Mouse (Mus musculus): ENCODE measurements around the gene Megf8.

The Megf8 gene

DNA sequence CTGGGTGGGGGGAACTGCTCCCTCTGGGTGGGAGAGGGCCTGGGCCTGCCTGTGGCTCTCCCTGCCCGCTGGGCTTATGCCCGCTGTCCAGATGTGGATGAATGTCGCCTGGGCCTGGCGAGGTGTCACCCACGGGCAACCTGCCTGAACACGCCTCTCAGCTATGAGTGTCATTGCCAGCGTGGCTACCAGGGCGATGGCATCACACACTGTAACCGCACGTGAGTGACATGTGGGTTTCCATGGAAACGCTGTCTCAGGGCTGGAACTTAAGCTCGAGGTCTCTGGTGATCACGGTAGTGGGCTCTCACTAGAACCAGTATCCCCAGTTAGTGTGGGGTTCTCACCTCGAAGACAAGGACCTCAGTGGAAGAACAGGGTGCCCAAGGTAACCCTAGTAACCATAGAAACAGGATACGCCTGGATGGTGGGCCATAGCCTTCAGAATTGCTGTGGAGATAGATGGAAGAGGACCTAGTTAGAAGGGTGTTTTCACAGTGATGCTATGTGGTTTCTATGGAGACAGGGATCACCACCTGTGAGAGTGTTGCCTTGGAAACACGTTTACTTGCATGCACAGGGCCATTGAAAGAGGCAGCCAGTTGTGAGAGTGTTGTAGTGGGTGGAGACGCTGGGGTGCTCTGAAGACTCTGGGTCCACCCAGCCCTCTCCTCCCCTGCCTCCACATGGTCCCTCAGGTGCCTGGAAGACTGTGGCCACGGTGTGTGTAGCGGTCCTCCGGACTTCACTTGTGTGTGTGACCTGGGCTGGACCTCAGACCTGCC lies 24.2 kb downstream of the Megf8 start:
- DNase-seq, result no peak

DNA sequence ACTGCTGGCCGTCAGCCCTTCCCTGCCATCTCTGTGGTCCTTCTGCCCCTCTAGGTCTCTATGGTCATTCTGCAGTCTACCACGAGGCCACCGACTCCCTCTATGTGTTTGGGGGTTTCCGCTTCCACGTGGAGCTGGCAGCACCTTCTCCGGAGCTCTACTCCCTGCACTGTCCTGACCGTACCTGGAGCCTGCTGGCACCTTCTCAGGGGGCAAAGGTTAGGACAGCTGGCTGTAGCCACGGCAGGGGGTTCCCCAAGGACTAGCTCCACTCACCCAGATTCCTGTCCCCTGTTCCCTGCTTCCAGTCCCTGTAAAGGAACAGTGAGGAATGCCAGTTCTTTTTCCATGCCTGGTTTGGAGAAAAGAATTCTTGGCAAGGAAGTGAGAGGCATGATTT lies 31.9 kb downstream of the Megf8 start:
- DNase-seq, result no peak

DNA sequence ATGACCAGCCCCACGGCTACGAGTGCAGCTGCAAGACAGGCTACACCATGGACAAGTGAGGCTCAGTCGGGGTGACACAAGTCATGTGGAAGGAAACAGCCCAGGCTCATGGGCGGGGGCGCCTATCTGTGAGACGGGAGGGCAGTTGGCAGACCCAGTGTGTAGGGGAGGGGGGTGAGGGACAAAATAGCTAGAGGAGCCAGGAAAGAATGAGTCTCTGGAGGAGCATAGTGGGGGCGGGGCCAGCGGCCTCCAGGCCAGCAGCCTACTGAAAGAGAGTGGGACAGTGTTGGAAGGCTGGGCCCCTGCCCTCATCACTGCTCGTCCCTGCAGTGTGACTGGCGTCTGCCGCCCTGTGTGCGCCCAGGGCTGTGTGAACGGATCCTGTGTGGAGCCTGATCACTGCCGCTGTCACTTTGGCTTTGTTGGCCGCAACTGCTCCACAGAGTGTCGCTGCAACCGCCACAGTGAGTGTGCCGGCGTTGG lies 41.8 kb downstream of the Megf8 start:
- peak; percentile 63 to 70 for DNase-seq

DNA sequence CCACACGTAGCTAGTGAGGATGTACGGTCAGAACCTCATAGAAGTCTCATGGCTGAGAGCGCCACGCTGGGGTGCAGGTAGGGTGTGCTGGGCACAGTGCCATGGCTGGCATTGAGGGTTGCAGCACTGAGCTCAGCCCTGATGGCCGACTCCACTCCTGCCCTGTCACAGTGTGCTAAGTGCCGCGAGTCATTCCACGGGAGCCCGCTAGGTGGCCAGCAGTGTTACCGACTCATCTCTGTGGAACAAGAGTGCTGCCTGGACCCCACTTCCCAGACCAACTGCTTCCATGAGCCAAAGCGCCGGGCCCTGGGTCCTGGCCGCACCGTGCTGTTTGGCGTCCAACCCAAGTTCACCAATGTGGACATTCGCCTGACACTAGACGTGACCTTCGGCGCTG lies 46.2 kb downstream of the Megf8 start:
- DNase-seq, result peak; percentile 70 to 75

DNA sequence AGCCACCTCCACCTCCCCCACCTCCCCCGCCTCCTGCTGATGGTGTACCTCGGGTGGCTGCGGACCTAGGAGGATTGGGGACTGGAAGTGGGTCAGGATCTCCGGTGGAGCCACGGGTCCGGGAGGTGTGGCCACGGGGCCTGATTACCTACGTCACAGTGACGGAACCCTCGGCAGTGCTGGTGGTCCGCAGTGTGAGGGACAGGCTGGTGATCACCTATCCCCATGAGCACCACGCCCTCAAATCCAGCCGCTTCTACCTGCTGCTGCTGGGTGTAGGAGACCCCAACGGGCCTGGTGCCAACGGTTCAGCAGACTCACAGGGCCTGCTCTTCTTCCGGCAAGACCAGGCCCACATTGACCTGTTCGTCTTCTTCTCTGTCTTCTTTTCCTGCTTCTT lies 46.7 kb downstream of the Megf8 start:
- DNase-seq, result no peak

DNA sequence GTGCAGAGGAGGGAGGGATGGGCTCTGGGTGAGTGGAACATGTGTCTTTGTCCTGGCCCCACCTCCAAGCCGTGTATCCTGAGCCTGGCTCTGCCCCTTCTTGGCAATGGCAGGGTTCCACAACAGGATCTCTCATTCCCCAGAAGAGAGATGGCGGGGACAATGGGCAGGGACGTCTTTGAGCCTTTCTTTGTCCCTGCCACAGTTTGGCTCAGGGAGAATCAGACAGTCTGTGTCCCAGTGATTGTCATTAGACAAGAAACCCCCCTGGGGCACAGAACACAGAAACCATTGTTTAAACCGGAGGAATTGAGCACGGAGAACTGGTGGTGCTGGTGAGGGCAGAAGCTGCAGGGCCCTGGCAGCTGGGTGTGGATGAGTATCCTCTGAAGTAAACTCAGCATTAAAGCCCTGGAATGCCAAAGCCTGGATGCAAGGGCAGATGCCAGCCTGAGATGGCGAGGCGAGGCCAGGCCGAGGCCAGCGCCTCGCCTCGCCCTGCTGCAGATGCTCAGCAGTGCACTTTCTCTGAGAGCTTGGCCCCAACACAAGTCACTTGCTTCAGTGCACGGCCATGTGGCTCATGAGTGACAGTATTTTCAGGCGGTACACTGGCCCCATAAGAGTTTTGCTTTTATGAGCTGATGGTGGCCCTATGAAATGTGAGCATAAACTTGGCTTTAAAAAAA lies 49.1 kb downstream of the Megf8 start:
- DNase-seq, result peak in 1 of 2 experiments; percentile 50

DNA sequence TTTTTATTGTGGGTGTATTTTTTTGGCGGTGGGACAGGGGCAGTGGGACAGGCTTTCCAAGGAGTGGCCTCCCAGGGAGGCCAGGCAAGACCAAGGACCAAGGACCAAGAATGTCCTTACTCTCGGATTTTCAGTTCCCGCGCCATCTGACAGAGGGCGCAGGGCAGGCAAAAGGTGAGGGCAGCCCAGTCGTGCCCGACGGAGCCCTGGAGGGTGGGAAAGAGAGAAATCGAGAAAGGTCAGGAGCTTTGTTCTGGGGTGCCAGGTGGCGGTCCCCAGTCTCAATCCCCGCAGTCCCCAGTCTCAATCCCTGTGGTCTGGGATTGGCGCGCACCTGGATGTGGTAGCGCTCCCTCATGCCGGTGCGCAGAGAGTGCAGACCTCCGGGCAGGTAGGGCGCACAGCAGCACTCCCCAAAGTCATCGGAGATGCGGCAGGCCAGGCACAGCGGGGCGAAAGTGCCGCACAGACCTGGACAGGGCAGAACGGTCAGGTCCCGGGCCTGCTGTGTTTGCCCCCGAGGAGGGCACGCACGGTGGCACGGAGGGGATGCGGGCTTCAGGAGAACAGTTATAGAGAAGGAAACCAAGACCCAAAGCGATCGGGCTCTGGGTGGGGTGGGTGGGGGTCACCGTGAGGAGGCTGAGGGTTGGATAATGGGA lies 50.8 kb downstream of the Megf8 start:
- peak; percentile 78 to 81 for DNase-seq

DNA sequence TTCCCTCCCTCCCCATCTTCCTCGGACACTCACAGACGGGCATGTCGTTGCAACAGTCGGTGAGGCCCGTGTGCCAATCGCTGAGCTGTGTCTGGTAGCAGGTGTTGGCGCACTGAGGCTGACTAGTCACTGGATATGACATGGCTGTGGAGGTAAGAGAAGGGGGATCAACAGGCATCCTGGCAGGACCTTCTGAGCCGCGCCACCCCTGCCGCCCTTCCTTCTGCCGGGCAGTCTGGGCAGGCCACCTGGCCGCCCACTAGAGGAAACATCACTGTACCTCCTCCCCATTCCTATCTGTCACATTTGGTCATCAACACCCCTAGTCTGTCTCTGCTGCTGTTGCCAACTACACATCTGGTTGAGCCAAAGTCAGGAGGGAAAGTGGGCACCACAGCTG lies 51.4 kb downstream of the Megf8 start:
- peak; percentile 85 to 88 for DNase-seq

DNA sequence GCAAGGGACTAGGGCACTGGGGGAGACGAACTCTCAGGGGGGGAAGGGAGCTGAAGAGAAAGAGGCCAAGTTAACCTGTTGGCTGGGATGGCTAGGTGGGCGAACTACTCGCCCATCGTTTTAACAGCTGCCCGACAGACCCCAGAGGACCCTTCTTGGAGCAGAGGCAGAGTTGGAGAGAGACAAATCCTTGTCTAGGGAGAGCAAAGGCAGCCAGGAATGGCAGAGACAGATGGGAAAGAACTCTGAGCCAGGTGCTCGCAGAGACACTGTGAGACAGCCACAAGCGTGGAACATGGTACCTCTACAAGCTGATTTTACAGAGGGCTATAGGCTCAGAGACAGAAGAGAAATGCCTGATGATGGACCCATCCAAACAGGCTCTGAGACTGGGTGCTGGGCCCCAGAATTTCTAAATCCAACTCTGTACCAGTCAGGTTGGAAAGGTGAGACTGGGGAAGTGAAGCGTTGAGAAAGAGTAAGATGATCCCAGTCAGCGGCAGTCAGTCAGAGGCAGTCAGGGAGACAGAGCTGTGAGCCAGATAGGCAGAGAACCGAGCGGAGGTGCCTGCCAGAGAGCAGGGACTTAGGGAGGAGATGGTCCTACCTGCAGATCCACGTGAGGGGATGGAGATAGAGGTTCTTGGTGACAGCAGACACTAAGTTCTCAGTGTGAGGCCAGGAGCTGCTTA lies 52.2 kb downstream of the Megf8 start, which contains the start of gene Cnfn:
Cnfn (minus strand) TSS at position 667 of the 692 bp plus-strand sequence.
- peak; percentile 81 for DNase-seq

DNA sequence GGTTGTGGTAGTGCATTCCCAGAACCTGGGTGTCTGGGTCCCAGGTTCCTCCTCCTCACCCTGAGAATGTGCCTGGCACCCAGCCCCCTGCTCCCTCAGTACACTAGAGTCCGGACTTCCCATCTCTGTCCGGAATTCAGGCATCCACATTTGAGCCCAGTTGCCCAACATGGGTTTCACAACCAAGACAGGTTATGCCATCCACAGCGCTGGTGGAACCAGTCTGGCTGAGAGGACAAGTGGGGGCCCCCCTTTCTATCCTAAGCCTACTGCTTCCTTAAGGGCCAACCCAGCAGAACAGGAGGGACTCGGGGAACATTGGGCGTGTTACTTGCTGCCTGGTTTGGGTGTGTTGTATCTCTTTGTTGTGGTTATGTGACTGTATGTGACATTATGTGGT lies 55.5 kb downstream of the Megf8 start:
- DNase-seq, result no peak

DNA sequence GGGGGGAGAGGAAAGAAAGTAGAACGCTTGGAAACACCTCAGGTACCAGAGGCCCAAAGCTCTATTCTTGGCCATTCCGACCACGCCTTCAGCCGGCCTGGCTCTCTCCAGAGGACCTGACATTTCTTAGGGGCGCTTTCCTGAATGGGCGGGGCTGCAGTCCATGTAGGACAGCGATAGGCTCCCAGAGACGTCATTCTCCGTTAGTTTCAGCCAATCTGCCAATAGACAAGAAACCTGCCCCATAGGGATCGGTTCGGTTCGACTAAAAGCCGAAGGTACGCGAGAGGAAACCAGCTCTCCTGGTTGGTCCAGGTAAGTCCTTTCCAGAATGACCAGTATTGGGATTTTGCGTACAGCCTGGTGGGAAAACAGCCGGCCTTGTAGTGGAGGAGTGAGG lies 59.6 kb downstream of the Megf8 start:
- DNase-seq, result peak; percentile 92

DNA sequence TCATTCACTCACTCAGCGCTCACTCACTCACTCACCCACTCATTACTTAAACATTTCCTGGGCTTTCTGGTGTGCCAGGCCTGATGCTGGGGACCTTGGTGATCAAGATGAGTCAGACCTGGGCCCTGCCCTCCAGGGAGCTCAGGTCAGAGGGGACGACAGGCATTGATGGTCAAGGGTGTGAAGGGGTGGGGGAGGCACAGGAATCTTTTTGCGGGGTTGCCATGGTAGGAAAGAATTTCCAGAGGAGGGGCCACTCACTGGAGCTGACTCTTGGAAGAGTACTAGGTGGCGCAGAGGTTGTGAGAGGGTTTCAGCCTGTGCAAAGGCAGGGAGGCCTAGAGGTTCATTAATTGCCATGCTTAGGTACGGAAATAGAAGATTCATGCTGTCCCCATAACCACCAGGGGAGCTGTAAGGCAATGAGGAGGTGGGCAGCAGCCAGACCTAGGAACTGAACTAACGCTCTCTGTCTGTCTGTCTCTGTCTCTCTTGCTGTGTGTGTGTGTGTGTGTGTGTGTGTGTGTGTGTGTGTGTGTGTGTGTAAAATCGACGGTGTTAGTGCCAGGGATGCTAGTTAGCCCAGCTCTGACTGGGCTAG lies 60.2 kb downstream of the Megf8 start:
- no peak for DNase-seq

DNA sequence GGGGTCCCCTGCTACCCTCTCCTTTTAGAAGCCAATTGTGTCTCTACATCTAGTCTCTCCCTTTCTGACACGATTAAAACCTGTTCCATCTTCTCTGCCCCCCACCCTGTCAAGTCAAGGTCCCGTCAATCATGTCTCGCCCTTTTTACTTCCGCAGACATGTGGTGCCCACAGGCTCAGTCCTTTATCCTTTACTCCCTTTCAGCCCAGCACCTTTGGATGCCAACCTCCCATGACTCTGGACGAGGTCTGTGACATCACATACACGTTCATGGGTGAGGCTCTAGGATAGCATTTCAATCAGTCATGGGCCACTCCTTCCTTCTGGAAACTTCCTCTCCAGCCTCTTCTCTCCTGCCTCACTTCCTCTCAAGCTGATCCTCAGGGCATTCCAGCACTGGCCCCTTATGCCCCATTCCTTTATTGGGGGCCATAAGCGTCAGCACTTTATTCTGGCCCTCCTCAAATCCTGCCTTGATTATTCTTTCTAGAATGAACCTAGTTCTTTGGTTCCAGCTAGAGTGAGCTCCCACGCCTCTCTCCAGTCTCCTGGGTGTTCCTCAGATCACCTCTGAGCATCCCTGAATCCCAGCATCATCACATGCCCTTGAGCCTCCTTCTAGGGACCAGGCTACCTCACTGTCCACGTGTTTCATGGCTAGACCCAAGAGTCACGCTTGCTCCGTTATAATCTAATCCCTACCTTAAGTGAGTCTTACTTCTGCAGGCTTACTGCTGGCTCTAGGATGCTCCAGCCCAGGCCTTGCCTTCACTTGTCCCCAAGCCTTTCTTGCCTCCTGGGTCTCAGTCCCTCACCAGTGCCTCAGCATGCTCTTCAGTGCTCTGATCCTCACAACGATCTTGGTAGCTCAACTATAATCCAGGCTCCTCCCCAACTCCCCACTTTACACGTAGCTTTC lies 61.5 kb downstream of the Megf8 start:
- no peak for DNase-seq

DNA sequence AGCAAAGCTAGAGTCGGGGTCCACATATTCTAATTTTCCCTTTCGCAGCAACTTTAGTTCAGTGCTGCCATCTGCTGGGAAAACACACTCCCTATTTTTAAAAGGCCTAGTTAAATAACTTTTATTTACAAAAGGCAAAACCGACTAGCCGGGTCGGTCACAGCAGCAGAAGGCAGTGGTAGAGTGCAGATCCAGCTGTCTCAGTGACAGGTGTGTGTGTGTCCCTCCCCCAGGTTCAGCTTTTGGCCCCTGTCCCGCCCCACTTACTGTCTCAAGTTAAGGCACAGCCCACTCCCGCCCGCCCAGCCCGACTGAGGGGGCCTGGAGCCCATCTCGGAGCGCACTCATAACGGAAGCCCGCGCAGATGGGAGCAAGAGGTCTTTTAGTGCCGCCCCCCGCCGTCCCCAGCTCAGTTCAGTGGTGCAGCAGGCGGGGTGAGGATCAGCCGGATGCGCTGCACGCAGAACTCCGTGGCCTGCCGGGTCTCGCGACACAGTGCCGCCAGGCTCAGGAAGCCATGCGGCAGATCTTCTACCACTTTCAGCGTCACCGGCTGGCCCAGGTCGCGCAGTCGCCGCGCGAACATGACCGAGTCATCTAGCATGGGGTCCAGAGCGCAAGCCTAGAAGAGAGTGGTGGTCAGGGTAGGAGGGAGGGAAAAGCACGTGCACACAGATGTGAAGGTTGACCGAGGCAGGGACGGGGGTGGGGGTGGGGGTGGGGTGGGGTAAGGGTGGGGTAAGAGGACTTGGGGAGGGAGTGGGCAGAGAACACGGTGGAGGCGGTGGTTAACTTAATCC lies 62.8 kb downstream of the Megf8 start:
- DNase-seq, result peak; percentile 80 to 85

DNA sequence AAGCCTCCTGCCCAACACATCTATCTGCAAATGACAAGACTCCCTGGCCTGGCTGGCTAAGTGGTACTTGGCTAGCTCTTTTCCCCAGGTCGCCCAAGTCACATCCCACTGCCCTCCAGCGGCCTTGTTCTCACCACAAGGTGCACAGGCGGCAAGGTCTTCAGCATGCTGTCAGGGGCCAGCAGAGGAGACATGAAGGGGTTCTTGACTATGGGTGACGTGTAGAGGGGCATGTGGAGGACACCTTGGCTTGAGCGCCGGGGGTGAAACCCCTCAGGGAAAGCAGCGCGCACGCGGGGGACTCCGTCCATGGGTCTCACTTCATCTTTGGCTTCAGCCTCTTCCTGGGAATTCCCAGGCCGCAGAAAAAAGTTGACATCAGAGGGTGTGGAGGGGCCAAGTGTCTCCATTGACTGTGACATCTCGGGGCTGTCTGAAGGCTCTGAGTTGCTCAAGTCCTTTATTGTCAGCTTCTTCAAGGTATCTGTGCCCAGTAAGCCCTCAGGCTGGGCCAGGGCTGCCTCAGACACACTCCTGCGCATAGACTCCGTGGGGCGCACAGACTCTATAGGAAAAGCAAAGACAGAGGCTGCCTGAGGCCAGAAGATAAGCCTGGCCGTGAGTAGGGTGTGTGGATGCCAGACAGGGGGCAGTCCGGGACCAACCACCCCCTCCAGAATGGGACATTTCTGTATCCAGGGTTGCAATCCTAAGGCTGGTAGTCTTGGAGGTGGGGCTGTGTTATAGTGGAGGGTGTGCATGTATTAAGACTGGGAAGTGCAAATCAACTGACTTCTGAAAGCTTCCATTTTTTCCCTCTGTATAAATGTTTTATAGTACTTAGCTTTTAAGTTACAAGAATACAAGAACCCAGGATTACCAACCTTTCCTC lies 63.7 kb downstream of the Megf8 start:
- DNase-seq, result no peak

DNA sequence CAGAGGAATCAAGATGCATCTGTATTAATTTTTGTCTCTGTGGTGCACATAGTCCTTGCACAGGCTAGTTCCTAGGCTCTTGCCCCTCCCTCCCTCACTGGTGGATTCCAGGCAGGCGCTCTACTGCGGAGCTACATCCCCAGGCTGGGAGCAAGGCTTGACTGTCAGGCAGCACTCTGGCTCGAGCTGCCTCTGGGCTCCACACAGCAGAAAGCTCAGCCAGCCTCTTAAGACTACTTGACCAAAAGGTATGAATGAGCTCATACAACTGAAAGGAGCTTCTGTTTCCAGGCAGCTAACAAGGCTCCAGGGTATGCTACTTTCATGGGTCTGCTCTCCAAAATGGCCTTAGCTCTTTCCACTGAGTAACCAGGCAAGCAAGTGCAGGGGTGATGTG lies 64.3 kb downstream of the Megf8 start:
- no peak for DNase-seq

DNA sequence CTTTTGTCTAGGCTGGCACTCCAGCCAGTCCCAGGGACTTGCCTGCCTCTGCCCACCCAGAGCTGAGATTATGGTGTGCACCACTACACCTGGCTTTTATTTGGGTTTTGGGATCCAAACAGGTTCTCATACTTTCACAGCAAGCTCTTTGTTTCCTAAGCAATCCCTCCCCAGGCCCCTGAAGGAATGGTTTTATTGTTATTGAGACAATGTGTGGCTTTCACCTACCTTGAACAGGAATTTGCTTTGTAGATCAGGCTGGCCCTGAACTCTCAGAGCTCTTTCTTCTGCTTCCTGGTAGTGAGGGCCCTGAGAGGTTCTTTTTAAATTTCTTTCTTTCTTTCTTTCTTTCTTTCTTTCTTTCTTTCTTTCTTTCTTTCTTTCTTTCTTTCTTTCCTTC lies 65.6 kb downstream of the Megf8 start:
- DNase-seq, result no peak

DNA sequence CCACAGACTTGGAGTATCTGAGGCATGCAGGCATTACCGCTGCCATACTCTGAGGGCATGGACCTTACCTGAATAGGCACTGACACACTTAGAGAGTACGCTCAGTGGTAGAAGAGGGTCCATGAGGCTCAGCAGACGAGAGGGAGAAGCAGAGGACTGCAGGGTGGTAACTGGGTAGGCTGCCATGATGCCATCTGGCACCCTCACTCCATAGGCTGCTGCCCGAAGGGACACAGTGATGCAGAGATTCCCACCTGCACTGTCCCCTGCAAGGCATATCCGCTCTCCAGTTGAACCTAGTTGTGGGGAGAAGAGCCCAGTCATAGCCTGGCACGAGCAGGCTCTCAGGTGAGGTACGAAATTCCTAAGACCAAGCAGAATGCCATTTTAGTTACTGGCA lies 66.4 kb downstream of the Megf8 start:
- DNase-seq, result peak in 1 of 2 experiments; percentile 52

DNA sequence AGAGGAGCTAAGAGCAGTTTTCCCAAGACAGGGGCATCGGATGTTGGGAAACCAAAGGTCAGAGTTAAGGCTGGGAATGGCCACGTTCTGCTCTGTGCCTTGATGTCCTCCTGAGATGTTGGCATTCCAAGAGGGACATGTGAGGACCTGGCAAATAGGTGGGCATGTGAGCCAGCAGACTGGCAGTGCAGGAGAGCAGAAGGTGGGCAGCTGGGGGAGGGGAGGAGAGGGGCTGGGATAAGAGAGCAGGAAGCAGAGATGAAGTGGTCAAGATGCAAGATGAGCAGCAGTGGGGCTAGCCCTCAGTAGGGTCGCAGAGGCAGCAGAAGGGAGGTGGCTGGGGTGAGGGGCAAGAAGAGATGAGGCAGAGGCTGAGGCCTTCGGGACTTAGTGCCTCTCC lies 66.9 kb downstream of the Megf8 start:
- DNase-seq, result peak; percentile 72 to 77

DNA sequence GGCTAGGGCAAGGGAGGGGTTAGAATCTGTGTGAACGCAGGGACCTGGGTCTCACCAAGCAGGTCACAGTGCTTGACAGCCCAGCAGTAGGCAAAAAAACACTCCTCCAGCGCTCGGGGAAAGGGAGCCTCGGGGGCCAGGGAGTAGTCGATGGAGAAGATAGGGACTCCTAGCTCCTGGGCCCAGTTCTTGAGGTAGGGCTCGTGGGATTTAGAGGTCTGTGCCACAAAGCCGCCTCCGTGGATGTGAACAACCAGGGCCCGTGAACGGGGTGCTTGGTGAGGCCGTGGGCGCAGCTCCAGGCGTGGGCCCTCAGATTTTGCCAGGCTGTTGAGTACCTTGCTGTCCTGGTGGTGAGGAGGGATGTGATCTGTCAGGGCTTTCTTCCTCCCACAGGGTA lies 67.4 kb downstream of the Megf8 start:
- DNase-seq, result no peak

Measured in cerebellum, postnatal 10 days (tissue).